Mouse (Mus musculus) lung, adult 2 months (tissue): ENCODE results near the gene Trp53rkb.

Experiments
- CTCF ChIP-seq: fragments of 200-500 bp; IDR thresholded peaks from 2 replicates; pipeline ENCODE4 v1.5.1; 2011; ENCODE audit warnings: mild to moderate bottlenecking, low read length, control low read depth; ENCODE audit not compliant: insufficient read depth
- POLR2A ChIP-seq: fragments of 200-500 bp; IDR thresholded peaks from 2 replicates; pipeline ENCODE4 v1.6.1; 2011; ENCODE audit warnings: low read depth, mild to moderate bottlenecking, control low read depth, low read length, borderline replicate concordance; ENCODE audit errors: extremely low read depth

GRCm38 (mm10) chr2:166767591-166767990 lies 24.7 kb upstream of the Trp53rkb start:
- TF ChIP-seq POLR2A = no peak
- TF ChIP-seq CTCF = no peak
